Mouse (Mus musculus) bone marrow, adult 2 months (tissue): ENCODE results near the gene 4930590J08Rik. TPM values are rescaled to one million over a fixed set of nuclear protein-coding genes. Genes with fewer than 3 reads are reported as not detected.
"Not testable (repeated sequence)": the region's sequence is repeated elsewhere in the genome, so short reads cannot be mapped to it uniquely, and the experiment has no call there.

Experiments used
- H3K27ac ChIP-seq: fragments of 200-500 bp; 2 replicates; pipeline ENCODE4 v1.5.1; 2012; ENCODE audit warnings: low read depth, mild to moderate bottlenecking, control low read depth, inconsistent platforms, low read length; ENCODE audit not compliant: control insufficient read depth, poor library complexity, insufficient read depth
- H3K4me1 ChIP-seq: fragments of 200-500 bp; 2 replicates; pipeline ENCODE4 v1.6.1; 2011; ENCODE audit warnings: low read length; ENCODE audit not compliant: control insufficient read depth, insufficient read depth
- H3K4me3 ChIP-seq: fragments of 200-500 bp; replicated peaks from 2 replicates; pipeline ENCODE3; 2011; ENCODE audit warnings: mild to moderate bottlenecking, low read depth, low read length, control low read depth; ENCODE audit not compliant: control insufficient read depth
- CTCF ChIP-seq: fragments of 200-500 bp; IDR thresholded peaks from 2 replicates; pipeline ENCODE4 v1.5.1; 2011; ENCODE audit warnings: low read length, control low read depth; ENCODE audit not compliant: control insufficient read depth, insufficient read depth
- POLR2A ChIP-seq: fragments of 200-500 bp; IDR thresholded peaks from 2 replicates; pipeline ENCODE4 v1.6.1; 2011; ENCODE audit warnings: low read depth, mild to moderate bottlenecking, control low read depth, low read length, borderline replicate concordance; ENCODE audit not compliant: control insufficient read depth
- WGBS: fragments of 180-500 bp; shearing (Covaris S2); methylation state at CpG from one replicate; pipeline ENCODE4 v1.1.7; 2018; 5-methylcytosine and 5-hydroxymethylcytosine counted together
- polyA plus RNA-seq: library from polyadenylated mRNA; stranded (reverse); fragments of >200 nt; gene quantifications from 2 replicates; pipeline ENCODE4 v1.2.4, GENCODE M21; 2011; ENCODE audit warnings: low replicate concordance; ENCODE audit not compliant: missing spikeins, insufficient read depth, insufficient read length

Gene 4930590J08Rik
- 0.36 TPM in 1 of 2 replicates, not detected in the other for polyA plus RNA-seq

DNA sequence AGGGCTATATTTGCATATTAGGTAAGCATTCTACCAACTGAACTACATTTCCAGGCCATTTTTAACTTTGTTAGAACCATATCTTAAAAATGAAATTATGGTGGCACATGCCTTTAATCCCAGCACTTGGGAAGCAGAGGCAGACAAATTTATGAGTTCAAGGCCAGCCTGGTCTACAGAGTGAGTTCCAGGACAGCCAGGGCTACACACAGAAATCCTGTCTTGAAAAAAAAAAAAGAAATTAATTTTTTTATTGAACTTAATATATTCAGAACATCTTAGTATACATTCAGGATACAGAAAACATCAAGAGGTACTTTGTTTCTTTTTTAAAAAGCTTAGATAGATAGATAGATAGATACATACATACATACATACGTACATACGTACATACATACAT is at the start of gene 4930590J08Rik:
Gene 4930590J08Rik (plus strand): TSS at position 301 of the 400 bp plus-strand sequence.
- not testable (repeated sequence) for H3K4me1 ChIP-seq, H3K27ac ChIP-seq, H3K4me3 ChIP-seq
- 96% methylated on average over 2 of the region's 2 CpGs for WGBS

DNA sequence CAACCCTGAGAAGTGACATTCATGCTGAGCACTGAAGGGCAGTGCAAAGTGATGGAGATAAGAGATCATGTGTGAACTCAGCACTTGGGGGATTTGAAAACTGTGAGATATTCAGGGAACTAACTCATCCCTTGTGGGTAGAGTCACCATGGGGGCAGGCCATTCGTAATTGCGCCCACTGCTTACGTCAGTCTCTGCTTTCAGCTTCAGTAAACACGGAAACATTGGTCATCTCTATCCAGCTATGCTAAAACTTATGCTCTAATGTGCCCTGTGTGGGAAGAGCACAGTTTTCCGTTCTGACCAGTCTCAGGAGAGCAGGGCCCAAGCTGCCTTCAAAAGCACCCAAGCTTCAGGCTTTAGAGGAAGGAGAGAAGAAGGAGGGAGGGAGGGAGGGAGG is 44.3 kb upstream of the 4930590J08Rik start:
- Histone ChIP-seq H3K4me1 (no peaks in the 10 kb centered on the region), H3K27ac (no peak overlapping the region), H3K4me3 (no peak overlapping the region)
- 70% methylated on average over 5 of the region's 5 CpGs for WGBS
- TF ChIP-seq POLR2A (no peak), CTCF (no peak)

DNA sequence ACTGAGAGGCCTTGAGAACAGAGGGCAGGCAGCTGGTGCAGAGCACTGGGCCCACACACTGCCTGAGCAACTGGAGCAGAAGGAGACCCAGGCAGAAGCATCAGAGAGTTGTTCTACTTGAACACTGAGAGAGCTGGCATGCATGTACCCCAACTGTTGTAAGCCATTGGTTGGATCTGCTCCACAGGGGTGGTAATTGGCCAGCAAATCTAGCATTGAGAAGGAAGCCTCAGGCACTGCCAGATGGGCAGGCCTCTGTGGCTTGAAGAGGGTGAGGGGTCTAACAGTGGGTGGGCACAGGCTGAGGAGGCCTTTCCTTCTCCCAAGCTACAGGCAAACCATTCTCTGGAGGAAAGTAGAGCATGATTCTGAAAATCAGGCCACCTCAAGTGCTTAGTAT is 39.8 kb upstream of the 4930590J08Rik start:
- H3K27ac ChIP-seq: no peak overlapping the region
- no peak overlapping the region for H3K4me3 ChIP-seq
- no peak for TF ChIP-seq POLR2A
- TF ChIP-seq CTCF: no peak
- no peaks in the 10 kb centered on the region for H3K4me1 ChIP-seq

DNA sequence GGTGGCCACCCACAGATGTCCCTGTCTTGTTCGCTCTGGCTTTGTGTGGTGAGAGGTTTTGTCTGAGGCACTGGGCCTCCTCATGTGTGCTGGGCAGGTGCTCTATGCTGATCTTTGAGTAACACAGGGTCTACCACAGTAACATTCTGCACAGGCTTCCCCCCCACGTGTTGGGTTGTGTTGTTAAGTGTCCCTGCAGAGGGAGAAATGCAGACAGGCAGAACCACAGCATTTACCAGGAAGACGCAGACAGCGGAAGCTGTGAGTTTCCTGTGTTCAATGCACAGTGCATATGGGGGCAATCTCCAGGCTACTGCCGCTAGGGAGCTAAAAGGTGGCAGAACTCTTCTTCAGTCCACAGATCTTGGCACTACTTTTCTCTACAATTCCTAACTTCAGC is 38.0 kb upstream of the 4930590J08Rik start:
- Histone ChIP-seq H3K4me1 (no peaks in the 10 kb centered on the region), H3K4me3 (no peak overlapping the region), H3K27ac (no peak overlapping the region)
- TF ChIP-seq POLR2A: no peak
- no peak for TF ChIP-seq CTCF
- WGBS: 34% methylated on average over 5 of the region's 5 CpGs

DNA sequence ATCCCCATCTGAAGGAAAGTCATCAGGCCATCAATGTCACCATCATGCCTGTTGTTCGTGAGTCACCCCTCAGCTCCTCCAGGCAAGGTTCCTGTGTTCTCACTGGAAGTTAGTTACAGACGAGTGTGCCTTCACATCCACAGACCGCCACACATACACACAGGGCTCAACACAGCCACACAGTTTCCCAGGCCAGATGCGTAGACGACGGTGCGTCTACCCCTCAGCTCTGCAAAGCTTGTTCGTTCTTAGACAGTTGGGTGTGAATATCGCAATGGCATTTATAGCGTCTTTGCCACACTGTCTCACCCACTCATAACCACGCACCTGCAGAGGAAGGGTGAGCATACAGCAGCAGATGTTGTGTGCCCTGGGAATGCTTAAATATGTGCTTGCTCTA is 37.0 kb upstream of the 4930590J08Rik start:
- Histone ChIP-seq H3K27ac (no peak overlapping the region), H3K4me1 (no peaks in the 10 kb centered on the region), H3K4me3 (no peak overlapping the region)
- WGBS: 78% methylated on average over 11 of the region's 11 CpGs
- TF ChIP-seq POLR2A: no peak
- TF ChIP-seq CTCF: no peak

DNA sequence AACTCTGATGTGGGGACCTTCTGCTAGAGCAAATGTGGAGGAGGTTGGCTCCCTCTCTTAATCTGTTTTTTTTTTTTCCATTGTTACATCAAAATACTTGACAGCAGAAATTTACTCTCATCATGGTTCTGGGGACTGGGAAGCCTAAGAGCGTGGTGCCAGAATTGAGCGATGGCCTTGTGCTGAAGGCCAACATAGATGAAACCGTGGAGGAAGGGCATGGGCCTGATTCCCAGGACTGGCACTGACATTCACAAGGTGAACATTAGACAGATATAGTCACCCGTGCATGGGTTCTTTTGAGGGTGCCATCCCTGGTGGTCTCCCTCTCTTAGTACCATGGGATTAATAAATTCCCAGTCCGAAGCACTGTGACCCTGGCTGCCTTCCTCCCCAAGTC is 34.5 kb upstream of the 4930590J08Rik start:
- 82% methylated on average over 5 of the region's 5 CpGs for WGBS

DNA sequence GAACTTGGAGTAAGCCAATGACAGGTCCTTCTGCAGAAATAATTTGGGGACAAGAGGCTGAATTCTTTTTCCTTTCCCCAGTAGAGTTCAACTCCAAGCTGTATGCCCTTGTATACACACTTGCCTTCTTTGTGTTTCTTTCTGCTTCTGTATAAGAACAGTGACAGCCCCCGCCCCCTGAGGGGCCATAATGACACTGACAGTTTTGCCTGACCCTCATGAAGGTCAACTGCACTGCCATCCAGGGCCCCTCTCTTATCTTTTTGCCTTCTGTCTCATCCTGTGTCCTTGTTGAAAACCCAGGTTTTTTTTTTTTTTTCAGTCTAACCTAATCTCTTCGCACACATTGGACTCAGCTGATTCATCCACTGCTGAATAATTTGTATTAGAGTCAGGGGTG is 29.8 kb upstream of the 4930590J08Rik start:
- no peak overlapping the region for H3K4me3 ChIP-seq
- WGBS: 58% methylated on average over 2 of the region's 2 CpGs
- H3K27ac ChIP-seq: no peak overlapping the region
- H3K4me1 ChIP-seq: no peaks in the 10 kb centered on the region
- no peak for TF ChIP-seq CTCF
- TF ChIP-seq POLR2A: no peak

More for the DNA sequence above, 34.5 kb upstream of the 4930590J08Rik start:
- H3K4me3 ChIP-seq: no peak overlapping the region
- no peak overlapping the region for H3K27ac ChIP-seq
- TF ChIP-seq CTCF (no peak), POLR2A (no peak)
- H3K4me1 ChIP-seq: no peaks in the 10 kb centered on the region

DNA sequence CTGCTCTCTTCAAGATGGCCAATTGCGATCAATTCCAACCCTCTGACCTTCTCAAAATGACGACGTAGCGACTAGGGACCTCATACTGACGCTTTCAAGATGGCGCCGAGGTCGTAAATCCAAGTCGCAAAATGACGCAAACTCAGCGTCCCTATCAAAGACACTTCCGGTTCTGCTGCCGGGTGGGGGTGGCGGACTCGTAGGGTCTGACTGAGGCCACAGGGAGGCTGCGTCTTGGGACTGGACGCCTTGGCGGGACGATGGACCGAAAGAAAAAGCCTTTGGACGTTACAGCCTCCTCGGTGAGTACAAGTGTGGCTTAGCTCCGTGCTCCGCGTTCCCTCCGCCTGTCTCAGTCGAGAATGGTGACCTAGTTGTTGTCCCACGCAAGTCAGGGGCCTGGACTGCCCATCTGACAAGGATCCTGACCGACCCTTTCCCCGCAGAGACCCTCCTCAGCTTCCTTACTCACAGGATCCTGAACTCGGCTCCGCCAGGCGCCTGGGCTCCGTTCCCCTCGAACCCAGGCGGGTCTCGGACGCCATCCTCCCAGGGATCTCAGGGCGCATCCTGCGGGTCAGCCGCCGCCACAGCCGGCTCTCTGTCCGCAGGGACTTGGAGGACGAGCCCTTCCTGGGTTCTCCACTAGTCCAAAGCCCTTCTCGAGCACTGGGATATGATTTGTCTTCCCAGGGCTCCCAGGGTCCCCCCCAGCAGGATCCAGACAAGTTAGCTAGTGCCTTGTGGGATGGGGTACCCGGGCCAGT is 24.5 kb upstream of the 4930590J08Rik start, which contains the start of gene Ccdc174:
Gene Ccdc174 (plus strand): TSS at position 169 of the 767 bp plus-strand sequence.
- WGBS: under 1% methylated on average over 47 of the region's 47 CpGs
- TF ChIP-seq POLR2A (peak; percentile 92), CTCF (no peak)
- Histone ChIP-seq H3K27ac (no peak within 1 kb of the TSS), H3K4me3 (peak within 1 kb of the TSS; percentile 79), H3K4me1 (no peaks in the 10 kb centered on the region)
